Mouse (Mus musculus) small intestine, adult 2 months (tissue): ENCODE data around the gene Kmt5b.

Experiments
- CTCF ChIP-seq: fragments of 200-500 bp; IDR thresholded peaks from 2 replicates; pipeline ENCODE4 v1.5.1; 2012; ENCODE audit warnings: low read depth, mild to moderate bottlenecking, control low read depth, inconsistent platforms, low read length, moderate library complexity, mixed read lengths; ENCODE audit not compliant: insufficient replicate concordance, insufficient read length; ENCODE audit errors: extremely low read depth
- POLR2A ChIP-seq: fragments of 200-500 bp; IDR thresholded peaks from 2 replicates; pipeline ENCODE4 v1.6.1; 2012; ENCODE audit warnings: low read depth, mild to moderate bottlenecking, control low read depth, inconsistent platforms, low read length, moderate library complexity

DNA sequence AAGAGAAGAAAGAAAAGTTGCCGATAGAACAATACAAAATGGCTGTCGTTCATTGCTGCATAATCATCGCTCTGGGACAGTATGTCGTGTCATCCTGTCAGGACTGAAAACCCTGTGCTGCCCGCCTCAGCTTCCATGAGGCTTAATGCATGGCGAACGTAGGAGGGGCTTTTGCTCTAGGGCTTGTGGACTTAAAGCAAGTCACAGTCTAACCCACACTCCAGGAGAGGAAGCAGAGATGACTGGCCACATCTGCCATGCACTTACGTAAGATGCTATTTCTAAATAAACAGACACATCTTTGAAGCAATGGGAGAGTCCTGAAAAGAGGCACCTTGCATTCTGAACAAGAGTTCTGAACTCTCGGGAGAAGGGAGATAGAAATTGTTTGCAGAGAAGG is 44.1 kb upstream of the Kmt5b start:
- TF ChIP-seq POLR2A: no peak
- no peak for TF ChIP-seq CTCF
